Mouse (Mus musculus) megakaryocyte progenitor cell, adult 5-6 weeks (primary cell): ENCODE results near the gene Pgc. TPM values are rescaled to one million over a fixed set of nuclear protein-coding genes. Genes with fewer than 3 reads are reported as not detected.

Experiments used
- ATAC-seq: replicated peaks from 2 replicates; pipeline ENCODE4 v1.8.0; 2016; ENCODE audit warnings: mild to moderate bottlenecking, moderate TSS enrichment, inconsistent platforms; ENCODE audit not compliant: poor library complexity
- total RNA-seq, 2 experiments: library from RNA; stranded (forward) in 1 of 2; stranded (reverse) in 1 of 2; fragments of 157-497, 149-512 nt in 1 of 2; fragments of 200-1000 nt in 1 of 2; gene quantifications; 2 replicates each; pipeline versions ENCODE4 v1.2.3 to v1.2.4; 2015 to 2017

Pgc gene
- total RNA-seq, 2 experiments from 2014 or later, result not detected

GRCm38 (mm10) chr17:47780470-47780869 lies 53.8 kb downstream of the Pgc start:
- ATAC-seq, result no peak

DNA sequence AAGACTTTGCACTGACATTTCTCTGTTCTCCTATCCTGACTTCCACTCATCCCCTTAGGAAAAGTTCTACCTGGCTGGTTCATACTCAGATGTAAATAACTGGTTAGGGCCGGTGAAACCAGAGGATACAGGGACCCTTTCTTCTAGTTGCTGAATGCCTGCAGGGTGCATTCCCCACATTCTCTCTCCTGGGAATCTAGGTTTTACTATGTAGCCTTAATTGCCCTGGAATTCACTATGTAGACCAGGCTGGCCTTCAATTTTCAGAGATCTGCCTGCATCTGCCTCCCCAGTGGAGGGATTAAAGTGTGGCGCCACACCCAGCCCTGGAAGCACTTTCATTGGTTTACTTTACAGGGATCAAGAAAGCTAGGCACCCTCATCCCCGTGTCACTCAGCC lies 55.8 kb downstream of the Pgc start:
- ATAC-seq, result no peak

GRCm38 (mm10) chr17:47783445-47784223 lies 57.0 kb downstream of the Pgc start:
- ATAC-seq, result no peak

Other genes starting within 250 kb of the Pgc start
- gene Taf8, start 224.6 kb upstream of the Pgc start, total RNA-seq (2015), result 14.7 and 19.1 TPM in 2 replicates
- 32.1 and 33.4 TPM in 2 replicates for gene Taf8, start 224.6 kb upstream of the Pgc start, total RNA-seq (2017)
- 95.3 and 100 TPM in 2 replicates for gene Ccnd3, start 221.8 kb upstream of the Pgc start, total RNA-seq (2015)
- 51.4 and 53.8 TPM in 2 replicates for gene Ccnd3, start 221.8 kb upstream of the Pgc start, total RNA-seq (2017)
- gene Bysl, start 115.3 kb upstream of the Pgc start, total RNA-seq (2015), result 9.8 and 11.6 TPM in 2 replicates
- 15.4 and 16.0 TPM in 2 replicates for gene Bysl, start 115.3 kb upstream of the Pgc start, total RNA-seq (2017)
- gene Med20, start 115.3 kb upstream of the Pgc start, total RNA-seq (2015), result 20.4 and 23.8 TPM in 2 replicates
- 37.7 and 40.7 TPM in 2 replicates for gene Med20, start 115.3 kb upstream of the Pgc start, total RNA-seq (2017)
- 0.56 and 2.2 TPM in 2 replicates for gene Gm20517, start 115.3 kb upstream of the Pgc start, total RNA-seq (2015)
- 3.4 and 3.6 TPM in 2 replicates for gene Gm20517, start 115.3 kb upstream of the Pgc start, total RNA-seq (2017)
- gene Usp49, start 96.2 kb upstream of the Pgc start, total RNA-seq (2015), result 4.8 and 5.9 TPM in 2 replicates
- 4.5 and 6.4 TPM in 2 replicates for gene Usp49, start 96.2 kb upstream of the Pgc start, total RNA-seq (2017)
- 194 and 226 TPM in 2 replicates for gene Tomm6, start 38.5 kb upstream of the Pgc start, total RNA-seq (2015)
- gene Tomm6, start 38.5 kb upstream of the Pgc start, total RNA-seq (2017), result 49.9 and 72.6 TPM in 2 replicates
- 0.22 and 0.72 TPM in 2 replicates for gene Frs3, start 37.8 kb upstream of the Pgc start, total RNA-seq (2015)
- 0.12 and 0.61 TPM in 2 replicates for gene Frs3, start 37.8 kb upstream of the Pgc start, total RNA-seq (2017)
- 0.54 TPM in 1 of 2 replicates, not detected in the other for gene Gm21981, start 32.4 kb upstream of the Pgc start, total RNA-seq (2015)
- gene Gm21981, start 32.4 kb upstream of the Pgc start, total RNA-seq (2017), result not detected in 2 replicates
- 0.15 and 0.64 TPM in 2 replicates for gene Prickle4, start 32.1 kb upstream of the Pgc start, total RNA-seq (2015)
- gene Prickle4, start 32.1 kb upstream of the Pgc start, total RNA-seq (2017), result 0.33 and 1.4 TPM in 2 replicates
- gene Tfeb, start 10.2 kb downstream of the Pgc start, total RNA-seq (2015), result 6.5 and 7.5 TPM in 2 replicates
- gene Tfeb, start 10.2 kb downstream of the Pgc start, total RNA-seq (2017), result 7.5 and 10.9 TPM in 2 replicates
- 2.9 and 4.1 TPM in 2 replicates for gene Mdfi, start 107.8 kb downstream of the Pgc start, total RNA-seq (2015)
- gene Mdfi, start 107.8 kb downstream of the Pgc start, total RNA-seq (2017), result 1.5 and 3.8 TPM in 2 replicates
- gene Foxp4, start 197.8 kb downstream of the Pgc start, total RNA-seq (2015), result 20.1 and 21.3 TPM in 2 replicates
- gene Foxp4, start 197.8 kb downstream of the Pgc start, total RNA-seq (2017), result 3.2 and 4.0 TPM in 2 replicates